Mouse (Mus musculus) left cerebral cortex, postnatal 10 days (tissue): ENCODE measurements around the gene Zfp286. TPM values are rescaled to one million over a fixed set of nuclear protein-coding genes. Genes with fewer than 3 reads are reported as not detected.
A peak's percentile ranks its signal among the peaks of the same experiment; 100 is the strongest.

ENCODE experiments used
- DNase-seq, 2 experiments: peaks; one replicate each; pipeline ENCODE4 v3.0.0; 2021 to 2022; ENCODE audit warnings: low spot score in 2 of 2, mixed read lengths in 1 of 2; ENCODE audit errors: extremely low spot score in 1 of 2
- intact Hi-C: fragments of 180-260 bp; cut with DNase I; formaldehyde crosslinking; loops from one replicate; pipeline ENCODE4 v1.15.1; 2025
- total RNA-seq, 2 experiments: library from RNA; stranded (reverse); gene quantifications; 2 replicates each; pipeline ENCODE4 v1.2.3; 2021

Zfp286 gene
- total RNA-seq, 2 experiments from 2014 or later: 23.5 to 24.5 TPM

DNA sequence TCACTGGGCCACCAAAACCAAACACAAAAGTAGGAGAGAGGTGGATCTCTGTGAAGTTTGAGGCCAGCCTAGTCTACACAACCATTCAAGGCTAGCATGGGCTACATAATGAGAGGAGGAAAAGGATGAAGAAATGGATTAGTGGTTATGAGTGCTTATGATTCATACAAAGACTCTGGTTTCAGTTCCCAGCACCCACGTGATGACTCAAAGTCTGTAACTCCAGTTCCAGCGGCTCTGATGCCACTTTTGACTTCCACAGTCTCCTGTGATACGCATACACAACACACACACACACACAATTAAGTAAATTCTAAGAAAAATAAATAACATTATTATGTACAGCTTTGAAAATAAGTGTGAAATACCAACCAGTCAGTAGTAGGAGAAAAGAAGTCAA lies 56.6 kb downstream of the Zfp286 start:
- intact Hi-C loops: no loop called here
- DNase-seq: no peak

DNA sequence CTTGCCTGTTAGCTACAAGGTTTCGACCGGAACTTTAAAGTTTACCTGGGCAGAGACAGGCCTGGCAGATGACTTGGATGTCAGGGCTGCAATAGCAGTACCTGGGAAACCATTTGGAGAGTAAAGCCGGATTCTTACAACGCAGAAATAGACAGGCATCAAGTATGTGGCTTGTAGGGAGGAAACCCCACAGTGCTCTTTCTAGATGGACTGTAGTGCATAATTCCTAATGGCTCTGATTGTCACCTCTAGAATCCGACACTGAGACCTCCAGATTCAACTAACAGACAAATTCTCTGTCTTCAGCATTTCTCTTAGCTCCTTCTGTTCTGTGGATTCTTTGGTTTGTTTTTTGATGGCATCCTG lies 57.3 kb downstream of the Zfp286 start:
- intact Hi-C loops: no loop called here
- no peak for DNase-seq

DNA sequence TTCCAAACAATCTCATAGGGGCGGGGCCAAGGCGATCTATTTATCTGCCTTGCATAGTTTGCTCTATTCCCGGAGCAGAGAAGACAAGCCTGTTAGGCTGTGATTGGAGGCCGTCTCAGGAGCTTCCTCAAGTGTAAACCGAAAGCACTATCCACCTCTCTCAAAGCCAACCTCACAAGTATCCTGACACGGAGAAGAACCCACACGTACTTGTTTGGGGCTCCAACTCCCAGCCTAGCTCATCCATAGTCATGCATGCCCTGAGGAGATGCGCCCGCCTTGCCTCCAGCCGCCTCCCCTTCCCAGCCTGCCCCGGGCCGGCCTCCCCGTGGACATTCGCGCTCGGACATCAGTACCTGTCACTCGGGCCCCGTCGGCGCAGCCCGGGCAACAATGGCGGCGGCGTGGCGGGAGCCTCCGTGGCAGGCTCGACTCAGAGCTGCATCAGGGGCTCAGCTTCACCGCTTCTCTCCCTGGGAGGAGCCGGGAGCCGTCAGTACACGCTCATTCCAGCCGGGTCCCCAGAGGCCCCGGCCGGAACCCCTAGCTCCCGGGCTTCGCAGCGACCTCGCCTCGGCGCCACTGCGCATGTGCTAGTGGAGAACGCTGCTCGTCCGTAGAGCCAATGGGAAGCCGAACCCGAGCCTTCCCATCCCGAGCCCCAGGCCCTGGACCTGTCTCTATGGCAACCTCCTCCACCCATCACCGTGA lies 57.8 kb downstream of the Zfp286 start, which contains the start of gene Zfp287:
Gene Zfp287, minus strand, starts transcription at position 595 of the 711 bp plus-strand sequence.
- intact Hi-C loops: no loop called here
- peak; percentile 92 to 94 for DNase-seq

DNA sequence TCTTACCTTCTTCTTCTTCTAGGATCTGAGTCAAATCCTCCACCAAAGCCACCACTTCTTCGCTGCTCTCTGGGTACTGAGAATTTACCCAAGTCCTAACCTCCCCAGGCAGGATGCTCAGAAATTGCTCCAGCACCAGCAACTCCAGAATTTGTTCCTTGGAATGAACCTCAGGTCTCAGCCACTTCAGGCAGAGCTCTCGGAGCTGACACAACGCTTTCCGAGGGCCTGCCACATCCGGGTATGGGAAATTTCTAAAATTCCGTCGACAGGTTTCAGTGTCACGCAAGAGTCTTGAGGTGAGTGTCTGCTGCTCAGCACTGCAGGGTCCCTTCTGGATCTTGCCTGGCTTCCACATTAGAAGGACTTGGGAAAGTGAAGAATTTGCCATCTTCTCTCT lies 61.0 kb downstream of the Zfp286 start:
- intact Hi-C loops: no loop called here
- DNase-seq: no peak

DNA sequence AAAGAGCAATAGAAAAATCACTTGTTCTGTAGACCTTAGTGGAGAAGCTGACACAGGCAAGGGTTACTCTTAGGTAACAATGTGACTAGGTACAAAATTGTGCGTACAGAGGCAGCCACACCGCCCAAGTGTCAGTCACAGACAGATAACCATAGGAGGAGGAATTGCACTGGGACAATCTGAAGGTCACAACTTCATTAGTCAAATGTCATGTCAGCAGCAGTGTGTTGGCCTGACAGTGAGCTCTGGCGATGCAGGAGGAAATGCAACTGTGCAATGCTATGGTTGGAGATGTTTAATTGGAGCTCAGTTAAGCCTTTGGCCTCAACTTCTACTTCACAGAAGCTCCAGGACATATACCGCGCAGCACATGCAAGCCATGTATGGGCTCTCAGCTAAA lies 78.6 kb downstream of the Zfp286 start:
- intact Hi-C loops: no loop called here
- no peak for DNase-seq

DNA sequence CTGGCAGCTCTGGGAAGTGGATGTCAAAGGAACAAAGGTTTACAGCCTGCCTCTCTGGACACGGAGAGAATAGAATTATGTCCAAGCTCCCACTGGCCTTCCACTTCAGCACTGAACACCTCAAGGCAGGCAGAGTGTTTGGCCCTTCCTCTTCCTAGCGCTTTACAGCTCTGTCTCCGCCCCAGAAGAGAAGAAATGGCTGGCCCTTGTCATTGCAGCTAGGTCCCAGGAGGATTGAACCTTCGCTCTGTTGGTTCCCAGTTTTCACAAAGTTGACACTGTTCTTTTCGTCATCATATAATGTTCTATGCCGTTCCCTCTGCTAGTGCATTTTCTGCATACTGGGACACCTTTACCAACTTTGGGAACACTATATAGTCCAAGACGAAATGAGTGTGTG lies 81.0 kb downstream of the Zfp286 start:
- no peak for DNase-seq
- intact Hi-C loops: no loop called here

DNA sequence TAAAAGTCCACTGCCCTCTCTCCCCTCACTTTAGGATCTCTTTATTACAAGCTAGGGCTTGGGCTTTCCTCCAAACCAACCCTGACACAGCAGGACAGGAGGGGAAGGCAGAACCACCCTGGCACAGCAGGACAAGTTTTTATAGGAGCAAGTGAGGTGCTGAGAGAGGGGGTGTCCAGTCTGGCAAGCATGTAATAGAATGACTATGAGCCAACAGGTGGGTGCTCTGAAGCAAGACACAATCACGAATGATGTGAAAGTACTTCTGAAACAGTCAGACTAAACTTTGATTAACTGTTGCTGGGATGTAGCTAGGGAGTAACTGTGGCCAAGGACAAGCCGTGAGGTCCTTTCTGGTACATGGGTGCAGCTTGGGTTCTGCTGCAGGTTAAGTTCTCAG lies 83.1 kb downstream of the Zfp286 start:
- no peak for DNase-seq
- intact Hi-C loops: no loop called here

Other genes starting within 250 kb of the Zfp286 start
- gene Ubb, start 238.3 kb downstream of the Zfp286 start, total RNA-seq: 1,000 to 10,000 TPM; 1,760 to 1,780 TPM
- gene Trpv2, start 215.0 kb downstream of the Zfp286 start, total RNA-seq: 10 to 100 TPM; 27.8 to 30.0 TPM
- 10 to 100 TPM; 13.0 to 14.2 TPM for gene Lrrc75a, start 140.9 kb downstream of the Zfp286 start, total RNA-seq
- gene Mmgt2, start 140.8 kb downstream of the Zfp286 start, total RNA-seq: 10 to 100 TPM; 23.5 to 25.8 TPM
- gene Zfp287, start 57.6 kb downstream of the Zfp286 start, total RNA-seq: 10 to 100 TPM; 16.8 to 19.1 TPM
- gene Gm10428, start 36.4 kb downstream of the Zfp286 start, total RNA-seq: not detected
- 1 to 10 TPM; 4.8 to 6.0 TPM for gene Trim16, start 30.8 kb upstream of the Zfp286 start, total RNA-seq
- gene Fbxw10, start 57.6 kb upstream of the Zfp286 start, total RNA-seq: under 1 TPM; 0.71 to 0.92 TPM
- 10 to 100 TPM; 19.8 to 21.6 TPM for gene Tvp23b, start 90.0 kb upstream of the Zfp286 start, total RNA-seq
- gene Cdrt4, start 161.7 kb upstream of the Zfp286 start, total RNA-seq: not detected